ENCODE assay signal across 9 mouse cellular contexts in genomic region chr11:103649983-103650493, GRCm38 (mm10). TPM values are rescaled to one million over a fixed set of nuclear protein-coding genes. Genes with fewer than 3 reads are reported as not detected.
DNase-seq lines count a peak whose midpoint lies in the region; ATAC-seq and TF ChIP-seq lines count a peak whose summit lies in the region.
"Had no signal": no experiment of that assay in that cellular context is flagged by ENCODE, and none has a peak within 500 bp of the region (broad histone marks: within the 10 kb centered on the region; RNA-seq: fewer than 3 reads in every experiment).

No protein-coding gene starts in this region.

- peak overlapping the region; percentile 26; the same call in 1 of the 2 replicates for H3K9ac ChIP-seq in hindbrain, embryonic 15.5 days

- no peak for TF ChIP-seq CTCF in layer of hippocampus, adult 2 months (conservative IDR thresholded peaks at IDR 0.05)

- peaks cover 79% of the 10 kb centered on the region for H3K27me3 ChIP-seq in hindbrain, embryonic 15.5 days

- peak overlapping the region; percentile 95 for H3K27ac ChIP-seq in layer of hippocampus, adult 2 months
- no peak overlapping the region for H3K27ac ChIP-seq in hindbrain, embryonic 15.5 days (replicated peaks)

- H3K9me3 ChIP-seq in hindbrain, embryonic 15.5 days: no peaks in the 10 kb centered on the region

- WGBS in hindbrain, embryonic 15.5 days: 1% methylated on average over 37 of the region's 37 CpGs

- H3K4me3 ChIP-seq in layer of hippocampus, adult 2 months: peak overlapping the region; percentile 59
- peak overlapping the region; percentile 44 for H3K4me3 ChIP-seq in hindbrain, embryonic 15.5 days

- no peak for DNase-seq in layer of hippocampus, adult 2 months (ENCODE audit: low spot score in 2 of 2)
- no peak for DNase-seq in layer of hippocampus, postnatal 25 days (ENCODE audit: extremely low spot score in 1 of 2, low spot score in 1 of 2)
- DNase-seq in embryo, embryonic 9.5 days (ENCODE audit: extremely low spot score): peak; percentile 17
- DNase-seq in neural tube, embryonic 10.5 days (ENCODE audit: extremely low spot score, low spot score): peak; percentile 30
- no peak for DNase-seq in cerebellum, adult 11 months
- no peak for DNase-seq in adipocyte (ENCODE audit: low spot score)

- peaks cover 17% of the 10 kb centered on the region for H3K4me1 ChIP-seq in hindbrain, embryonic 15.5 days (replicated peaks)

- ATAC-seq in hindbrain, embryonic 15.5 days (ENCODE audit: low FRiP score, low read depth): peak; percentile 6; the same call in 1 of the 2 replicates
- ATAC-seq in inflammation-experienced regulatory T-cells, adult 6 months: no peak

- no peaks in the 10 kb centered on the region for H3K36me3 ChIP-seq in hindbrain, embryonic 15.5 days

- peak overlapping the region; percentile 85 for H3K4me2 ChIP-seq in hindbrain, embryonic 15.5 days

RNA-seq across cellular contexts. Expression of gene Rprml, which starts 0.7 kb away (rescaled TPM):
- total RNA-seq in layer of hippocampus, adult 2 months (2021): 100 to 1,000 TPM; 102 to 117 TPM
- total RNA-seq in layer of hippocampus, postnatal 25 days (2021): 100 to 1,000 TPM; 117 to 122 TPM
- polyA plus RNA-seq in hindbrain, embryonic 15.5 days (2015; fragmentation: Nextera tagmentation; extraction: Ambion mirVana): 1.8 and 2.2 TPM in 2 replicates
- not detected for polyA plus RNA-seq in inflammation-experienced regulatory T-cells, adult 6 months (2017; shearing (Covaris generic))
- total RNA-seq: hematopoietic stem cell, adult 5-6 weeks had no signal

RNA-seq across cellular contexts. Expression of gene Lyzl6, which starts 11.3 kb away (rescaled TPM):
- total RNA-seq in layer of hippocampus, adult 2 months (2021): not detected
- not detected for total RNA-seq in layer of hippocampus, postnatal 25 days (2021)
- not detected in 2 replicates for polyA plus RNA-seq in hindbrain, embryonic 15.5 days (2015; fragmentation: Nextera tagmentation; extraction: Ambion mirVana)
- not detected for polyA plus RNA-seq in inflammation-experienced regulatory T-cells, adult 6 months (2017; shearing (Covaris generic))
- total RNA-seq: hematopoietic stem cell, adult 5-6 weeks had no signal

RNA-seq across cellular contexts. Expression of gene Gm884, which starts 29.1 kb away (rescaled TPM):
- not detected for total RNA-seq in layer of hippocampus, adult 2 months (2021)
- not detected for total RNA-seq in layer of hippocampus, postnatal 25 days (2021)
- not detected in 2 replicates for polyA plus RNA-seq in hindbrain, embryonic 15.5 days (2015; fragmentation: Nextera tagmentation; extraction: Ambion mirVana)
- polyA plus RNA-seq in inflammation-experienced regulatory T-cells, adult 6 months (2017; shearing (Covaris generic)): under 1 TPM in 1 of 3 experiments, not detected in 2; 0.05 TPM
- total RNA-seq: hematopoietic stem cell, adult 5-6 weeks had no signal

RNA-seq across cellular contexts. Expression of gene Gosr2, which starts 47.7 kb away (rescaled TPM):
- 10 to 100 TPM; 62.5 to 66.1 TPM for total RNA-seq in layer of hippocampus, adult 2 months (2021)
- 10 to 100 TPM; 68.3 to 71.6 TPM for total RNA-seq in layer of hippocampus, postnatal 25 days (2021)
- polyA plus RNA-seq in hindbrain, embryonic 15.5 days (2015; fragmentation: Nextera tagmentation; extraction: Ambion mirVana): 87.3 and 87.8 TPM in 2 replicates
- 10 to 100 TPM; 60.7 to 78.9 (median 72.4) TPM for polyA plus RNA-seq in inflammation-experienced regulatory T-cells, adult 6 months (2017; shearing (Covaris generic))

Comparison
In these comparisons a context has a peak if more than half of its experiments do, and no peak if none do; other contexts are left out.
1. DNase-seq: peak in embryo, embryonic 9.5 days (single experiment) and neural tube, embryonic 10.5 days (single experiment); none in layer of hippocampus, adult 2 months (0 of 2), layer of hippocampus, postnatal 25 days (0 of 2), cerebellum, adult 11 months (single experiment) and adipocyte (single experiment).